Mouse (Mus musculus) B cell, adult 67 days (primary cell): ENCODE data around the gene Msantd1. TPM values are rescaled to one million over a fixed set of nuclear protein-coding genes. Genes with fewer than 3 reads are reported as not detected.

Experiments used
- total RNA-seq, 2 experiments: library from RNA; stranded (reverse); gene quantifications; 4 replicates each; pipeline ENCODE4 v1.2.4; 2023

Gene Msantd1
- 1 to 10 TPM; 3.2 to 3.3 TPM for total RNA-seq

GRCm38 (mm10) chr5:34907910-34908725 lies at the start of gene Msantd1:
Gene Msantd1 (plus strand): TSS chr5:34908012.

GRCm38 (mm10) chr5:34948861-34949760 lies 41.3 kb downstream of the Msantd1 start, which contains the start of gene Rgs12:
Gene Rgs12 (plus strand): TSS chr5:34949445.

Other genes starting within 250 kb of the Msantd1 start
- 10 to 100 TPM; 32.4 to 35.1 TPM for gene Nop14, start 247.9 kb upstream of the Msantd1 start, total RNA-seq
- 1 to 10 TPM; 3.6 to 5.8 TPM for gene Grk4, start 247.6 kb upstream of the Msantd1 start, total RNA-seq
- gene Htt, start 146.3 kb upstream of the Msantd1 start, total RNA-seq: 10 to 100 TPM; 54.6 to 58.2 TPM
- 1 to 10 TPM; 4.1 to 7.1 TPM for gene Rgs12, start 41.4 kb downstream of the Msantd1 start, total RNA-seq
- gene Hgfac, start 133.5 kb downstream of the Msantd1 start, total RNA-seq: 1 to 10 TPM in 1 of 2 experiments, not detected in 1; 1.1 TPM
- not detected for gene Dok7, start 148.8 kb downstream of the Msantd1 start, total RNA-seq
- 10 to 100 TPM; 40.1 to 49.4 TPM for gene Lrpap1, start 197.8 kb downstream of the Msantd1 start, total RNA-seq